Mouse (Mus musculus): ENCODE measurements around the gene BC025920. TPM values are rescaled to one million over a fixed set of nuclear protein-coding genes. Genes with fewer than 3 reads are reported as not detected.
A peak's percentile ranks its signal among the peaks of the same experiment; 100 is the strongest.

BC025920 gene
- polyA plus RNA-seq, 1 experiment from 2014 or later: 1.9 TPM

- 19% methylated on average over 29 of the region's 29 CpGs for WGBS
- peak overlapping the region; percentile 91 for H3K27ac ChIP-seq (ENCODE audit: low read depth, low read length)
- H3K4me2 ChIP-seq (ENCODE audit: low read depth, low read length): peak overlapping the region; percentile 71
- no peaks in the 10 kb centered on the region for H3K9me3 ChIP-seq (ENCODE audit: control insufficient read depth, low read length)
- H3K9ac ChIP-seq (replicated peaks; ENCODE audit: low read depth, low read length): peak overlapping the region; percentile 47; the same call in 1 of the 2 replicates
- peak; percentile 31 for ATAC-seq (ENCODE audit: low read depth)
- H3K4me3 ChIP-seq (ENCODE audit: low read depth, low read length): peak overlapping the region; percentile 55
- no peaks in the 10 kb centered on the region for H3K36me3 ChIP-seq (ENCODE audit: control insufficient read depth, insufficient read depth, low read length)
- no peaks in the 10 kb centered on the region for H3K27me3 ChIP-seq (ENCODE audit: control insufficient read depth, insufficient read depth, low read length)
- peaks cover 13% of the 10 kb centered on the region for H3K4me1 ChIP-seq (ENCODE audit: control insufficient read depth, insufficient read depth, low read length)
These were observed 953 bp upstream of the BC025920 start for GRCm38 (mm10) chr10:81604968-81605665.

GRCm38 (mm10) chr10:81605666-81605973 lies 450 bp upstream of the BC025920 start:
- peaks cover 12% of the 10 kb centered on the region for H3K4me1 ChIP-seq (ENCODE audit: control insufficient read depth, insufficient read depth, low read length)
- peak overlapping the region; percentile 55 for H3K4me3 ChIP-seq (ENCODE audit: low read depth, low read length)
- peak overlapping the region; percentile 47 for H3K9ac ChIP-seq (replicated peaks; ENCODE audit: low read depth, low read length)
- H3K27me3 ChIP-seq (ENCODE audit: control insufficient read depth, insufficient read depth, low read length): no peaks in the 10 kb centered on the region
- no peaks in the 10 kb centered on the region for H3K9me3 ChIP-seq (ENCODE audit: control insufficient read depth, low read length)
- peak; percentile 22 for ATAC-seq (ENCODE audit: low read depth)
- peak overlapping the region; percentile 71 for H3K4me2 ChIP-seq (ENCODE audit: low read depth, low read length)
- no peaks in the 10 kb centered on the region for H3K36me3 ChIP-seq (ENCODE audit: control insufficient read depth, insufficient read depth, low read length)
- 3% methylated on average over 14 of the region's 14 CpGs for WGBS
- peak overlapping the region; percentile 91 for H3K27ac ChIP-seq (ENCODE audit: low read depth, low read length)

GRCm38 (mm10) chr10:81608308-81608707 lies 2.2 kb downstream of the BC025920 start:
- no peak overlapping the region for H3K27ac ChIP-seq (ENCODE audit: low read depth, low read length)
- H3K36me3 ChIP-seq (ENCODE audit: control insufficient read depth, insufficient read depth, low read length): no peaks in the 10 kb centered on the region
- no peaks in the 10 kb centered on the region for H3K9me3 ChIP-seq (ENCODE audit: control insufficient read depth, low read length)
- H3K27me3 ChIP-seq (ENCODE audit: control insufficient read depth, insufficient read depth, low read length): no peaks in the 10 kb centered on the region
- no peak overlapping the region for H3K4me2 ChIP-seq (ENCODE audit: low read depth, low read length)
- H3K9ac ChIP-seq (replicated peaks; ENCODE audit: low read depth, low read length): no peak overlapping the region
- ATAC-seq (ENCODE audit: low read depth): no peak
- no peak overlapping the region for H3K4me3 ChIP-seq (ENCODE audit: low read depth, low read length)
- H3K4me1 ChIP-seq (ENCODE audit: control insufficient read depth, insufficient read depth, low read length): 0 out of 2 replicates have a peak, but pooled peaks cover 7% of the 10 kb centered on the region
- WGBS: 91% methylated on average over 1 of the region's 1 CpGs

GRCm38 (mm10) chr10:81612779-81613178 lies 6.7 kb downstream of the BC025920 start:
- no peak overlapping the region for H3K9ac ChIP-seq (replicated peaks; ENCODE audit: low read depth, low read length)
- no peak overlapping the region for H3K4me3 ChIP-seq (ENCODE audit: low read depth, low read length)
- no peak overlapping the region for H3K4me2 ChIP-seq (ENCODE audit: low read depth, low read length)
- no peaks in the 10 kb centered on the region for H3K27me3 ChIP-seq (ENCODE audit: control insufficient read depth, insufficient read depth, low read length)
- ATAC-seq (ENCODE audit: low read depth): no peak
- no peaks in the 10 kb centered on the region for H3K4me1 ChIP-seq (ENCODE audit: control insufficient read depth, insufficient read depth, low read length)
- no peaks in the 10 kb centered on the region for H3K9me3 ChIP-seq (ENCODE audit: control insufficient read depth, low read length)
- no peak overlapping the region for H3K27ac ChIP-seq (ENCODE audit: low read depth, low read length)
- WGBS: 66% methylated on average over 3 of the region's 3 CpGs
- no peaks in the 10 kb centered on the region for H3K36me3 ChIP-seq (ENCODE audit: control insufficient read depth, insufficient read depth, low read length)

- Histone ChIP-seq H3K27ac (ENCODE audit: low read depth, low read length) (no peak overlapping the region), H3K27me3 (ENCODE audit: control insufficient read depth, insufficient read depth, low read length) (no peaks in the 10 kb centered on the region), H3K4me3 (ENCODE audit: low read depth, low read length) (no peak overlapping the region), H3K4me1 (ENCODE audit: control insufficient read depth, insufficient read depth, low read length) (no peaks in the 10 kb centered on the region), H3K36me3 (ENCODE audit: control insufficient read depth, insufficient read depth, low read length) (no peaks in the 10 kb centered on the region), H3K9ac (replicated peaks; ENCODE audit: low read depth, low read length) (no peak overlapping the region), H3K4me2 (ENCODE audit: low read depth, low read length) (no peak overlapping the region), H3K9me3 (ENCODE audit: control insufficient read depth, low read length) (no peaks in the 10 kb centered on the region)
- no peak for ATAC-seq (ENCODE audit: low read depth)
- 31% methylated on average over 6 of the region's 6 CpGs for WGBS
These were observed 9.4 kb downstream of the BC025920 start for GRCm38 (mm10) chr10:81615486-81615885.

GRCm38 (mm10) chr10:81619976-81620375 lies 13.9 kb downstream of the BC025920 start:
- WGBS: 88% methylated on average over 5 of the region's 5 CpGs
- no peak for ATAC-seq (ENCODE audit: low read depth)

GRCm38 (mm10) chr10:81620786-81621185 lies 14.7 kb downstream of the BC025920 start:
- no peak overlapping the region for H3K4me3 ChIP-seq (ENCODE audit: low read depth, low read length)
- H3K4me1 ChIP-seq (ENCODE audit: control insufficient read depth, insufficient read depth, low read length): no peaks in the 10 kb centered on the region
- no peak for ATAC-seq (ENCODE audit: low read depth)
- H3K4me2 ChIP-seq (ENCODE audit: low read depth, low read length): no peak overlapping the region
- no peaks in the 10 kb centered on the region for H3K27me3 ChIP-seq (ENCODE audit: control insufficient read depth, insufficient read depth, low read length)
- H3K9ac ChIP-seq (replicated peaks; ENCODE audit: low read depth, low read length): no peak overlapping the region
- H3K9me3 ChIP-seq (ENCODE audit: control insufficient read depth, low read length): no peaks in the 10 kb centered on the region
- WGBS: 66% methylated on average over 9 of the region's 9 CpGs
- no peak overlapping the region for H3K27ac ChIP-seq (ENCODE audit: low read depth, low read length)
- H3K36me3 ChIP-seq (ENCODE audit: control insufficient read depth, insufficient read depth, low read length): peaks cover 31% of the 10 kb centered on the region

More at GRCm38 (mm10) chr10:81619976-81620375, 13.9 kb downstream of the BC025920 start:
- H3K4me3 ChIP-seq (ENCODE audit: low read depth, low read length): no peak overlapping the region
- H3K27me3 ChIP-seq (ENCODE audit: control insufficient read depth, insufficient read depth, low read length): no peaks in the 10 kb centered on the region
- H3K9me3 ChIP-seq (ENCODE audit: control insufficient read depth, low read length): no peaks in the 10 kb centered on the region
- no peak overlapping the region for H3K9ac ChIP-seq (replicated peaks; ENCODE audit: low read depth, low read length)
- H3K36me3 ChIP-seq (ENCODE audit: control insufficient read depth, insufficient read depth, low read length): peaks cover 27% of the 10 kb centered on the region
- H3K4me1 ChIP-seq (ENCODE audit: control insufficient read depth, insufficient read depth, low read length): no peaks in the 10 kb centered on the region
- H3K27ac ChIP-seq (ENCODE audit: low read depth, low read length): no peak overlapping the region
- H3K4me2 ChIP-seq (ENCODE audit: low read depth, low read length): no peak overlapping the region

GRCm38 (mm10) chr10:81623441-81623840 lies 17.4 kb downstream of the BC025920 start:
- WGBS: 64% methylated on average over 8 of the region's 8 CpGs
- Histone ChIP-seq H3K27me3 (ENCODE audit: control insufficient read depth, insufficient read depth, low read length) (no peaks in the 10 kb centered on the region), H3K4me2 (ENCODE audit: low read depth, low read length) (no peak overlapping the region), H3K36me3 (ENCODE audit: control insufficient read depth, insufficient read depth, low read length) (peaks cover 31% of the 10 kb centered on the region), H3K9ac (replicated peaks; ENCODE audit: low read depth, low read length) (no peak overlapping the region), H3K27ac (ENCODE audit: low read depth, low read length) (no peak overlapping the region), H3K4me1 (ENCODE audit: control insufficient read depth, insufficient read depth, low read length) (peaks cover 15% of the 10 kb centered on the region), H3K9me3 (ENCODE audit: control insufficient read depth, low read length) (no peaks in the 10 kb centered on the region), H3K4me3 (ENCODE audit: low read depth, low read length) (no peak overlapping the region)
- no peak for ATAC-seq (ENCODE audit: low read depth)

- 91% methylated on average over 22 of the region's 22 CpGs for WGBS
- H3K9ac ChIP-seq (replicated peaks; ENCODE audit: low read depth, low read length): peak overlapping the region; percentile 83
- peaks cover 15% of the 10 kb centered on the region for H3K4me1 ChIP-seq (ENCODE audit: control insufficient read depth, insufficient read depth, low read length)
- H3K27me3 ChIP-seq (ENCODE audit: control insufficient read depth, insufficient read depth, low read length): no peaks in the 10 kb centered on the region
- peak overlapping the region; percentile 77 for H3K4me3 ChIP-seq (ENCODE audit: low read depth, low read length)
- no peaks in the 10 kb centered on the region for H3K9me3 ChIP-seq (ENCODE audit: control insufficient read depth, low read length)
- H3K27ac ChIP-seq (ENCODE audit: low read depth, low read length): peak overlapping the region; percentile 90; the same call in 1 of the 2 replicates
- peak overlapping the region; percentile 91 for H3K4me2 ChIP-seq (ENCODE audit: low read depth, low read length)
- no peak; the same call in 1 of the 2 replicates for ATAC-seq (ENCODE audit: low read depth)
- peaks cover 30% of the 10 kb centered on the region for H3K36me3 ChIP-seq (ENCODE audit: control insufficient read depth, insufficient read depth, low read length)
These were observed 20.3 kb downstream of the BC025920 start for GRCm38 (mm10) chr10:81626101-81626993.

Measured in neural tube, embryonic 14.5 days (tissue).